Mouse (Mus musculus) liver, embryonic 14.5 days (tissue): ENCODE measurements around the gene Golga1. TPM values are rescaled to one million over a fixed set of nuclear protein-coding genes. Genes with fewer than 3 reads are reported as not detected.
A peak's percentile ranks its signal among the peaks of the same experiment; 100 is the strongest.

Experiments
- ATAC-seq: fragments of 200-750 bp; cut with Nextera tagmentation; 2 replicates; pipeline ENCODE4 v1.8.0; 2017; ENCODE audit warnings: moderate number of reproducible peaks, mild to moderate bottlenecking, moderate library complexity; ENCODE audit not compliant: insufficient read depth
- DNase-seq, 3 experiments: peaks; one replicate each; pipeline ENCODE4 v3.0.0-alpha.2; 2012 to 2013; ENCODE audit warnings: low read depth in 3 of 3, low spot score in 3 of 3
- H3K27ac ChIP-seq: fragments of 300-500 bp; sonication (generic); 2 replicates; pipeline ENCODE4 v1.5.1; 2014; ENCODE audit warnings: moderate library complexity, mild to moderate bottlenecking, control low read depth, inconsistent platforms
- H3K27me3 ChIP-seq: fragments of 300-500 bp; sonication (generic); 2 replicates; pipeline ENCODE4 v1.6.1; 2014; ENCODE audit warnings: mild to moderate bottlenecking, low read length, moderate library complexity; ENCODE audit not compliant: control insufficient read depth, insufficient read depth
- H3K36me3 ChIP-seq: fragments of 300-500 bp; sonication (generic); replicated peaks from 2 replicates; pipeline ENCODE4 v1.6.1; 2014; ENCODE audit warnings: low read depth; ENCODE audit not compliant: control insufficient read depth, insufficient read depth
- H3K4me1 ChIP-seq, 2 experiments: fragments of 200-500 bp in 1 of 2; fragments of 300-500 bp in 1 of 2; sonication (generic) in 1 of 2; replicated peaks; 2 replicates each; pipeline ENCODE4 v1.6.1; 2012 to 2014; ENCODE audit warnings: antibody characterized with exemption in 1 of 2, inconsistent platforms in 1 of 2, low read length in 1 of 2; ENCODE audit not compliant: control insufficient read depth in 2 of 2, insufficient read depth in 2 of 2
- H3K4me2 ChIP-seq: fragments of 300-500 bp; sonication (generic); 2 replicates; pipeline ENCODE4 v1.6.1; 2014; ENCODE audit warnings: low read depth, mild to moderate bottlenecking, control low read depth, moderate library complexity
- H3K4me3 ChIP-seq, 2 experiments: fragments of 200-500 bp in 1 of 2; fragments of 300-500 bp in 1 of 2; sonication (generic) in 1 of 2; 2 replicates each; pipeline ENCODE4 v1.5.1; 2012 to 2014; ENCODE audit warnings: low read depth in 2 of 2, low read length in 2 of 2, mild to moderate bottlenecking in 2 of 2, control low read depth in 1 of 2, inconsistent platforms in 1 of 2, moderate library complexity in 1 of 2; ENCODE audit not compliant: insufficient read depth in 1 of 2
- H3K9ac ChIP-seq: fragments of 300-500 bp; sonication (generic); replicated peaks from 2 replicates; pipeline ENCODE4 v1.6.1; 2014; ENCODE audit warnings: mild to moderate bottlenecking, control low read depth, moderate library complexity
- H3K9me3 ChIP-seq: fragments of 300-500 bp; sonication (generic); 2 replicates; pipeline ENCODE4 v1.6.1; 2016; ENCODE audit warnings: low read length, mixed read lengths; ENCODE audit not compliant: control insufficient read depth
- CTCF ChIP-seq: IDR thresholded peaks from 2 replicates; pipeline ENCODE4 v1.5.1; 2016; ENCODE audit warnings: antibody characterized with exemption, low read depth, control low read depth
- EP300 ChIP-seq: IDR thresholded peaks from 2 replicates; pipeline ENCODE4 v1.6.1; 2016; ENCODE audit warnings: antibody characterized with exemption, low read depth
- WGBS: fragments of 180-500 bp; shearing (Covaris S2); extraction: QIAGEN DNeasy Blood & Tissue Kit; methylation state at CpG from one replicate; pipeline ENCODE4 v1.1.7; 2014; ENCODE audit not compliant: insufficient replicate concordance; 5-methylcytosine and 5-hydroxymethylcytosine counted together
- polyA plus RNA-seq, 2 experiments: library from polyadenylated mRNA; depleted of rRNA in 1 of 2; stranded (reverse) in 1 of 2; unstranded in 1 of 2; fragments of >200 nt; fragmentation: Nextera tagmentation in 1 of 2; extraction: Ambion mirVana in 1 of 2; gene quantifications; 2 replicates each; pipeline versions ENCODE4 v1.2.1 to v1.2.3; 2012 to 2014

Gene Golga1
- polyA plus RNA-seq, 2 experiments: 9.0 to 9.1 TPM

- no peak overlapping the region for H3K9ac ChIP-seq
- peak; percentile 19 to 22 (median 20) for DNase-seq
- no peak for ATAC-seq
- no peaks in the 10 kb centered on the region for H3K4me1 ChIP-seq
- H3K4me3 ChIP-seq: no peak overlapping the region
- H3K27me3 ChIP-seq: no peaks in the 10 kb centered on the region
- no peak overlapping the region for H3K4me2 ChIP-seq
- no peak overlapping the region for H3K27ac ChIP-seq
- no peaks in the 10 kb centered on the region; the same call in 1 of the 2 replicates for H3K36me3 ChIP-seq
- TF ChIP-seq EP300: no peak
- peak; percentile 54 for TF ChIP-seq CTCF
- no peaks in the 10 kb centered on the region for H3K9me3 ChIP-seq
Measured at GRCm38 (mm10) chr2:39097993-39098392, 32.7 kb upstream of the Golga1 start.

- Histone ChIP-seq H3K27ac (no peak overlapping the region), H3K9ac (no peak overlapping the region), H3K27me3 (no peaks in the 10 kb centered on the region), H3K4me2 (no peak overlapping the region), H3K36me3 (no peaks in the 10 kb centered on the region; the same call in 1 of the 2 replicates), H3K4me1 (no peaks in the 10 kb centered on the region), H3K4me3 (no peak overlapping the region), H3K9me3 (no peaks in the 10 kb centered on the region)
- 83% methylated on average over 1 of the region's 1 CpGs for WGBS
- DNase-seq (no peak), ATAC-seq (no peak)
- no peak for TF ChIP-seq CTCF
Measured at GRCm38 (mm10) chr2:39091966-39092365, 26.6 kb upstream of the Golga1 start.

- ATAC-seq (no peak), DNase-seq (no peak)
- Histone ChIP-seq H3K9ac (no peak overlapping the region), H3K27me3 (no peaks in the 10 kb centered on the region), H3K27ac (no peak overlapping the region), H3K4me2 (no peak overlapping the region), H3K9me3 (no peaks in the 10 kb centered on the region), H3K4me1 (no peaks in the 10 kb centered on the region), H3K4me3 (no peak overlapping the region), H3K36me3 (no peaks in the 10 kb centered on the region; the same call in 1 of the 2 replicates)
- WGBS: 69% methylated on average over 3 of the region's 3 CpGs
- TF ChIP-seq EP300 (no peak), CTCF (no peak)
Measured at GRCm38 (mm10) chr2:39082706-39083105, 17.4 kb upstream of the Golga1 start.

GRCm38 (mm10) chr2:39070666-39071065 lies 5.3 kb upstream of the Golga1 start:
- ATAC-seq: no peak
- no peak for DNase-seq
- H3K9ac ChIP-seq: no peak overlapping the region
- no peaks in the 10 kb centered on the region for H3K27me3 ChIP-seq
- H3K9me3 ChIP-seq: no peaks in the 10 kb centered on the region
- no peak for TF ChIP-seq CTCF
- no peak for TF ChIP-seq EP300
- no peaks in the 10 kb centered on the region for H3K4me1 ChIP-seq
- H3K4me2 ChIP-seq: no peak overlapping the region
- no peak overlapping the region for H3K4me3 ChIP-seq
- no peaks in the 10 kb centered on the region for H3K36me3 ChIP-seq
- no peak overlapping the region for H3K27ac ChIP-seq

- Histone ChIP-seq H3K27me3 (no peaks in the 10 kb centered on the region), H3K27ac (no peak overlapping the region), H3K36me3 (no peaks in the 10 kb centered on the region), H3K9me3 (no peaks in the 10 kb centered on the region), H3K4me1 (peaks cover 2 to 3% of the 10 kb centered on the region in 2 experiments; a peak in 3 of 4 replicates), H3K4me2 (no peak overlapping the region), H3K9ac (no peak overlapping the region), H3K4me3 (no peak overlapping the region)
- DNase-seq: no peak
- no peak for ATAC-seq
- WGBS: 24% methylated on average over 1 of the region's 1 CpGs
- TF ChIP-seq CTCF: no peak
- TF ChIP-seq EP300: no peak
Measured at GRCm38 (mm10) chr2:39069096-39069495, 3.8 kb upstream of the Golga1 start.
